Mouse (Mus musculus) myocyte (in vitro differentiated cells): ENCODE results near the gene Ccdc181. TPM values are rescaled to one million over a fixed set of nuclear protein-coding genes. Genes with fewer than 3 reads are reported as not detected.

Source experiments
- H3K27me3 ChIP-seq: one replicate; pipeline ENCODE4 v1.6.1; 2011; ENCODE audit not compliant: control insufficient read depth, insufficient read depth, insufficient read length
- H3K36me3 ChIP-seq: one replicate; pipeline ENCODE4 v1.6.1; 2011; ENCODE audit not compliant: control insufficient read depth, insufficient read depth
- H3K4me2 ChIP-seq: one replicate; pipeline ENCODE4 v1.6.1; 2011; ENCODE audit warnings: low read depth, control low read depth
- H3K4me3 ChIP-seq: one replicate; pipeline ENCODE4 v1.5.1; 2011; ENCODE audit warnings: mild to moderate bottlenecking, control low read depth, moderate library complexity
- H3K79me2 ChIP-seq: one replicate; pipeline ENCODE4 v1.6.1; 2011; ENCODE audit not compliant: control insufficient read depth, insufficient read depth
- H3ac ChIP-seq: one replicate; pipeline ENCODE4 v1.6.1; 2011; ENCODE audit not compliant: control insufficient read depth, insufficient read length
- CEBPB ChIP-seq: IDR thresholded peaks from 2 replicates; pipeline ENCODE4 v1.6.1; 2011; ENCODE audit warnings: mild to moderate bottlenecking, moderate library complexity; ENCODE audit not compliant: poor library complexity, insufficient read depth, severe bottlenecking
- E2F4 ChIP-seq: IDR thresholded peaks from one replicate; pipeline ENCODE4 v1.6.1; 2011; ENCODE audit warnings: mild to moderate bottlenecking, control low read depth, moderate library complexity; ENCODE audit not compliant: insufficient read depth
- MAX ChIP-seq: IDR thresholded peaks from one replicate; pipeline ENCODE4 v1.6.1; 2011; ENCODE audit warnings: low read depth, mild to moderate bottlenecking, control low read depth
- MYOD1 ChIP-seq, 3 experiments: IDR thresholded peaks; one replicate each; pipeline ENCODE4 v1.6.1; 2011; ENCODE audit warnings: control low read depth in 2 of 3, low read depth in 2 of 3, mild to moderate bottlenecking in 2 of 3, moderate library complexity in 1 of 3; ENCODE audit not compliant: insufficient read length in 2 of 3, control insufficient read depth in 1 of 3
- MYOG ChIP-seq, 3 experiments: IDR thresholded peaks; one replicate each; pipeline ENCODE4 v1.6.1; 2011; ENCODE audit warnings: control low read depth in 2 of 3, low read depth in 2 of 3, mild to moderate bottlenecking in 2 of 3; ENCODE audit not compliant: insufficient read length in 2 of 3, control insufficient read depth in 1 of 3, insufficient read depth in 1 of 3
- POLR2A ChIP-seq: IDR thresholded peaks from one replicate; pipeline ENCODE4 v1.6.1; 2011; ENCODE audit warnings: low read depth, mild to moderate bottlenecking, control low read depth, moderate library complexity; ENCODE audit not compliant: insufficient read length
- POLR2AphosphoS2 ChIP-seq: IDR thresholded peaks from one replicate; pipeline ENCODE4 v1.6.1; 2011; ENCODE audit warnings: low read depth, control low read depth; ENCODE audit not compliant: insufficient read length
- REST ChIP-seq: IDR thresholded peaks from one replicate; pipeline ENCODE4 v1.6.1; 2011; ENCODE audit warnings: mild to moderate bottlenecking, control low read depth, moderate library complexity; ENCODE audit not compliant: insufficient read depth, insufficient read length
- SRF ChIP-seq: IDR thresholded peaks from one replicate; pipeline ENCODE4 v1.6.1; 2011; ENCODE audit warnings: low read depth; ENCODE audit not compliant: control insufficient read depth, insufficient read length
- TCF12 ChIP-seq: IDR thresholded peaks from one replicate; pipeline ENCODE4 v1.6.1; 2011; ENCODE audit warnings: mild to moderate bottlenecking, control low read depth; ENCODE audit not compliant: poor library complexity, insufficient read depth, severe bottlenecking
- TCF3 ChIP-seq: IDR thresholded peaks from one replicate; pipeline ENCODE4 v1.6.1; 2011; ENCODE audit warnings: low read depth, control low read depth; ENCODE audit not compliant: insufficient read length
- USF1 ChIP-seq: IDR thresholded peaks from one replicate; pipeline ENCODE4 v1.6.1; 2011; ENCODE audit warnings: low read depth, mild to moderate bottlenecking, control low read depth, moderate library complexity
- polyA plus RNA-seq: library from polyadenylated mRNA; unstranded; fragments of >200 nt; fragmentation: generic; extraction: Trizol; gene quantifications from one replicate; pipeline ENCODE4 v1.2.1, GENCODE M21; 2012; ENCODE audit warnings: missing spikeins

Gene Ccdc181
- polyA plus RNA-seq, 1 experiment: 4.1 TPM

- TF ChIP-seq TCF3 (no peak), REST (no peak), POLR2AphosphoS2 (no peak)
- Histone ChIP-seq H3K27me3 (no peaks in the 10 kb centered on the region), H3K4me3 (no peak overlapping the region), H3K36me3 (no peaks in the 10 kb centered on the region), H3ac (no peak overlapping the region), H3K79me2 (no peaks in the 10 kb centered on the region), H3K4me2 (no peak overlapping the region)
These were observed 32.6 kb upstream of the Ccdc181 start for GRCm38 (mm10) chr1:164242809-164243208.

GRCm38 (mm10) chr1:164247442-164247841, 27.9 kb upstream of the Ccdc181 start:
- Histone ChIP-seq H3K79me2 (peaks cover 26% of the 10 kb centered on the region), H3K36me3 (no peaks in the 10 kb centered on the region), H3K4me2 (peak overlapping the region; percentile 87), H3K27me3 (no peaks in the 10 kb centered on the region), H3ac (no peak overlapping the region), H3K4me3 (peak overlapping the region; percentile 38)
- no peak for TF ChIP-seq TCF3
- no peak for TF ChIP-seq MYOD1 (IDR thresholded peaks at IDR 0.05; ENCODE audit: control insufficient read depth in 1 of 3, insufficient read length in 2 of 3, low read depth in 2 of 3)
- no peak for TF ChIP-seq REST
- no peak for TF ChIP-seq SRF
- TF ChIP-seq MYOG (IDR thresholded peaks at IDR 0.05; ENCODE audit: control insufficient read depth in 1 of 3, insufficient read depth in 1 of 3, insufficient read length in 2 of 3, low read depth in 2 of 3): no peak
- TF ChIP-seq CEBPB: no peak
- TF ChIP-seq E2F4: no peak
- TF ChIP-seq MAX: no peak
- no peak for TF ChIP-seq TCF12
- TF ChIP-seq USF1: no peak
- no peak for TF ChIP-seq POLR2A
- TF ChIP-seq POLR2AphosphoS2: no peak

GRCm38 (mm10) chr1:164247971-164248370, 27.4 kb upstream of the Ccdc181 start:
- Histone ChIP-seq H3K79me2 (peaks cover 31% of the 10 kb centered on the region), H3K4me2 (peak overlapping the region; percentile 87)
- no peak for TF ChIP-seq POLR2A
- no peak for TF ChIP-seq USF1
- peak; percentile 31 for TF ChIP-seq POLR2AphosphoS2
- no peak for TF ChIP-seq MAX
- no peak for TF ChIP-seq E2F4
- no peak for TF ChIP-seq SRF
- TF ChIP-seq TCF12: no peak

GRCm38 (mm10) chr1:164248465-164249331, 26.7 kb upstream of the Ccdc181 start, which contains the start of gene Slc19a2:
Gene Slc19a2, plus strand, starts transcription at chr1:164249046.
- Histone ChIP-seq H3K27me3 (no peaks in the 10 kb centered on the region), H3K4me3 (peak within 1 kb of the TSS; percentile 38), H3K79me2 (peaks cover 35% of the 10 kb centered on the region), H3K4me2 (peak within 1 kb of the TSS; percentile 87), H3ac (peak within 1 kb of the TSS; percentile 82), H3K36me3 (no peaks in the 10 kb centered on the region)
- TF ChIP-seq POLR2A: peak; percentile 92
- peak; percentile 94 for TF ChIP-seq CEBPB
- no peak for TF ChIP-seq MYOG (IDR thresholded peaks at IDR 0.05; ENCODE audit: control insufficient read depth in 1 of 3, insufficient read depth in 1 of 3, insufficient read length in 2 of 3, low read depth in 2 of 3)
- TF ChIP-seq POLR2AphosphoS2: peak; percentile 93
- no peak for TF ChIP-seq MAX
- TF ChIP-seq SRF: peak; percentile 68

More at GRCm38 (mm10) chr1:164247971-164248370, 27.4 kb upstream of the Ccdc181 start:
- Histone ChIP-seq H3K27me3 (no peaks in the 10 kb centered on the region), H3K36me3 (no peaks in the 10 kb centered on the region), H3ac (peak overlapping the region; percentile 82), H3K4me3 (peak overlapping the region; percentile 38)

GRCm38 (mm10) chr1:164249332-164249711, 26.1 kb upstream of the Ccdc181 start:
- no peak for TF ChIP-seq CEBPB
- peak overlapping the region; percentile 82 for H3ac ChIP-seq
- H3K27me3 ChIP-seq: no peaks in the 10 kb centered on the region
- peak overlapping the region; percentile 38 for H3K4me3 ChIP-seq
- peak overlapping the region; percentile 78 for H3K4me2 ChIP-seq
- no peaks in the 10 kb centered on the region for H3K36me3 ChIP-seq
- H3K79me2 ChIP-seq: peaks cover 35% of the 10 kb centered on the region
